Mouse (Mus musculus): ENCODE results near the gene Jade3. TPM values are rescaled to one million over a fixed set of nuclear protein-coding genes. Genes with fewer than 3 reads are reported as not detected.

Gene Jade3
- polyA plus RNA-seq (2012; rRNA removed): 0.93 and 1.1 TPM in 2 replicates

DNA sequence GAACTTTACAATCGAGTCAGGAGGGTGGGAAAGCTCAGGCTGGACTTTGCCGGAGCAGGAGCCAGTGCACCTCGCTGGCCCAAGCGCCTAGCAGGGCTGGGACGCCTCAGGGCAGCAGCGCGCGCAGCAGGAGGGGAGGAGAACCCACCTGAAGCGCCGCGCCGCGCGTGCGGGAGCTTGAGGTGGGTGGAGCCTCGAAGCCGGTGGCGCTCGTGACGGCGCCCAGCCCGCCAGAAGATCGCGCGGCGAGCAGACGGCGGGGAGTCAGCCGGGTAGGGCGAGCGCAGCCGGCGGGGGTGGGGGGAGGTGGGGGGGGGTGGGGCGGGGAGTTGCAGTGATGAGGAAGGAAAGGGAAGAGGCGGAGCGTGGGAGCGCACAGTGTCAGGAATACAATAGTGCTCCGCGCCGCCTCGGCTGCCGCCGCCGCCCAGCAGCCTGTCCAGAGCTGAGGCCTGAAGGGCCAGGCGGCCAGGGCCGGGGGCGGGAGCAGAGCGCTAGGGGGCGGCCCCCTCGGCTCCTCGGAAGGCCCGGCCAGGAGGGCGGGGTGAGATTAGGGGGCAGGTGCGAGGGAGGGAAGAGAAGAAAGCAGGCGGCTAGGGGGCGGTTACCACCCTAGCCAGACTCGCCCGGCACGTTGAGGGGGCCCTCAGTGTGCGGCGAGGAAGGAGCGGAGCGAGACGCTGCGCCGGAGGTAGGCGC lies at the start of gene Jade3:
TSS of gene Jade3 (plus strand) at position 549 of the 699 bp plus-strand sequence.

DNA sequence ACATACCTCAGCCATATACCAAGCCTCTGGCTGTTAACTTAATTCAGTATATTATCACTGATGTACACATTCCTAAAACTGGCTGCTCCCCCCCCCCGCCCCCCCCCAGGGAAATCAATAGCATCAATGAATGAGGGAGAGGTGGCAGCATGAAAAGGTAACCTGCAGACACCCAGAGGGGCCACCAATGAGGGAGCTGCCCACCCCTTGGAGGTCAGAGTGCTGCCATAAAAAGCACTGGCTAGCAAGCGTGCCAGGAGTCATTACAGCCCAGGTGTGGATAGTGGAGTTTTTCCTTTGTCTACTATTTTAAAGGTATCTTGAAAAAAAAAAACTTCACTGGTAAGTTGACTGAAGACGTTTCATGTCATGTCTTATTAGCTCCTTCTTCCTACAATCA lies 124.0 kb downstream of the Jade3 start, which contains the start of gene Rgn:
TSS of gene Rgn (plus strand) at position 256 of the 400 bp plus-strand sequence.

Other genes with a start within 250 kb of the Jade3 start
- gene Slc9a7, start 133.9 kb upstream of the Jade3 start, polyA plus RNA-seq (2012; rRNA removed): 12.2 and 12.5 TPM in 2 replicates
- gene Rp2, start 61.2 kb upstream of the Jade3 start, polyA plus RNA-seq (2012; rRNA removed): 3.6 and 4.4 TPM in 2 replicates
- 0.15 and 0.24 TPM in 2 replicates for gene Rgn, start 124.1 kb downstream of the Jade3 start, polyA plus RNA-seq (2012; rRNA removed)
- 88.9 and 101 TPM in 2 replicates for gene Rbm10, start 191.8 kb downstream of the Jade3 start, polyA plus RNA-seq (2012; rRNA removed)
- gene Ndufb11, start 191.9 kb downstream of the Jade3 start, polyA plus RNA-seq (2012; rRNA removed): 81.9 and 99.1 TPM in 2 replicates
- gene Uba1, start 232.6 kb downstream of the Jade3 start, polyA plus RNA-seq (2012; rRNA removed): 458 and 462 TPM in 2 replicates

Data from ovary, adult 2 months (tissue).